Mouse (Mus musculus): ENCODE measurements at regions not wholly inside any gene's neighbourhood (a gene's known extent, or its start where the extent isn't known, plus 50 kb on each side); places are given as distances from the start of the nearest gene placed in this dataset.

- no peaks in the 10 kb centered on the region for H3K27me3 ChIP-seq (replicated peaks)
- no peaks in the 10 kb centered on the region for H3K4me1 ChIP-seq
- H3K4me2 ChIP-seq, result no peak overlapping the region
- no peak for ATAC-seq
- H3K9me3 ChIP-seq (replicated peaks), result no peaks in the 10 kb centered on the region
- WGBS (ENCODE audit: insufficient replicate concordance), result 76% methylated on average over 6 of the region's 6 CpGs
- no peak overlapping the region for H3K9ac ChIP-seq
- no peak overlapping the region for H3K4me3 ChIP-seq
- no peaks in the 10 kb centered on the region for H3K36me3 ChIP-seq
- no peak overlapping the region for H3K27ac ChIP-seq
These were observed 135.7 kb upstream of the Arhgap5 start for GRCm38 (mm10) chr12:52368034-52368433.

- 59% methylated on average over 4 of the region's 4 CpGs for WGBS (ENCODE audit: insufficient replicate concordance)
- H3K4me1 ChIP-seq, result no peaks in the 10 kb centered on the region
- H3K27me3 ChIP-seq (replicated peaks), result no peaks in the 10 kb centered on the region
- no peaks in the 10 kb centered on the region for H3K36me3 ChIP-seq
- no peak overlapping the region for H3K27ac ChIP-seq
- no peak overlapping the region for H3K4me3 ChIP-seq
- no peak overlapping the region for H3K9ac ChIP-seq
- no peak overlapping the region for H3K4me2 ChIP-seq
- no peak for ATAC-seq
- no peaks in the 10 kb centered on the region for H3K9me3 ChIP-seq (replicated peaks)
These were observed 135.3 kb upstream of the Arhgap5 start for GRCm38 (mm10) chr12:52368466-52368865.

DNA sequence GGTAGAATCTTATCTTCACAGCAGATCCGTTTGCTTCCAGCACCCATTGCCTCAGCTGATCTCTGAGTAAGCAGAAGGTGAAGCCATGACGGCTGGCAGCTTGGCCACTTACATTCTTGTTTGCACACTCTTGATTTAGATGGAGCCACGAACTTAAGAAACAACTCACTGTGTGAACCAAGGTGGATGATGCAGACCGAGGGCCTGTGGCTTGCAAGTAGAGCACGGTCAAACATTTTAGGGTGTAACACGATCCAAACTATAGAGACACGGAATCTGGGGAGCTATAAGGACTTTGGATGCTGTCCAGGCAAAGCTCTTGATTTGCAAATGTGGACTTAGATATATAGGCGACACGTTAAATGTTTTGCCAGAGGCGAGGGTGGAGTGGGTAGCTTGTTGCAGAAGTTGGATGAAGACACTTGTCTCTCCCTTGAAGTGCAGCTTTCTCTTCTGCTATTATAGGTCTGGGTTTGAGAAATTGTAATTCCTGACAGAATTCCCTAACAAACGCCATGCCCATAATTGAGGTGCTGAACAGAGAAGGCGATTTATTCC, 133.5 kb upstream of the Arhgap5 start:
- Histone ChIP-seq H3K4me1 (no peaks in the 10 kb centered on the region), H3K27ac (no peak overlapping the region), H3K4me3 (no peak overlapping the region), H3K36me3 (no peaks in the 10 kb centered on the region), H3K9ac (no peak overlapping the region), H3K9me3 (replicated peaks) (no peaks in the 10 kb centered on the region), H3K4me2 (no peak overlapping the region), H3K27me3 (replicated peaks) (no peaks in the 10 kb centered on the region)
- 67% methylated on average over 12 of the region's 12 CpGs for WGBS (ENCODE audit: insufficient replicate concordance)
- ATAC-seq, result no peak

GRCm38 (mm10) chr12:52375116-52375515, 128.7 kb upstream of the Arhgap5 start:
- H3K4me2 ChIP-seq, result no peak overlapping the region
- H3K9ac ChIP-seq, result no peak overlapping the region
- no peaks in the 10 kb centered on the region for H3K27me3 ChIP-seq (replicated peaks)
- no peaks in the 10 kb centered on the region for H3K9me3 ChIP-seq (replicated peaks)
- H3K4me1 ChIP-seq, result no peaks in the 10 kb centered on the region
- 72% methylated on average over 4 of the region's 4 CpGs for WGBS (ENCODE audit: insufficient replicate concordance)
- no peak overlapping the region for H3K4me3 ChIP-seq
- H3K27ac ChIP-seq, result no peak overlapping the region
- ATAC-seq, result no peak
- H3K36me3 ChIP-seq, result no peaks in the 10 kb centered on the region

GRCm38 (mm10) chr12:52376692-52377462, 126.9 kb upstream of the Arhgap5 start:
- 69% methylated on average over 10 of the region's 10 CpGs for WGBS (ENCODE audit: insufficient replicate concordance)
- ATAC-seq, result no peak

DNA sequence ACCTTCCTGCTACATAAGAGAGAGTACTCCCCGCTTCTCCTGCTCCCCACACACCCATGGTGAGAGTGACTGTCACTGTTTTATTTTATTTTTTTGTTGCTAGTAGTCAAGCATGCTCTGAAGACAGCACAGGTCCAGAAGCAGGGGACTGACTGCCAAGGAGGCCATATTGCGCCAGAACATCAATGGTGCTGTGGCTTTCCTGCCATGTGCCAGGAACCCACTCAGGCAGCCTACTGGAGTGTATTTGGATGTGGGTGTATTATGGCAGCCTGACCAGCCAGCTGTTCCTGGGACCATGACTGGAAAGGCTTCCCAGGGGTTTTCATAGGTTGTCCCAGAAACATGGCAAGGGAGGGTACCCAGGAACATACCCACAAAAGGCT, 126.3 kb upstream of the Arhgap5 start:
- no peak overlapping the region for H3K9ac ChIP-seq
- H3K9me3 ChIP-seq (replicated peaks), result no peaks in the 10 kb centered on the region
- H3K36me3 ChIP-seq, result no peaks in the 10 kb centered on the region
- peaks cover under 1% of the 10 kb centered on the region for H3K4me1 ChIP-seq
- 71% methylated on average over 2 of the region's 2 CpGs for WGBS (ENCODE audit: insufficient replicate concordance)
- H3K27ac ChIP-seq, result no peak overlapping the region
- ATAC-seq, result no peak
- no peaks in the 10 kb centered on the region for H3K27me3 ChIP-seq (replicated peaks)
- H3K4me2 ChIP-seq, result no peak overlapping the region
- no peak overlapping the region for H3K4me3 ChIP-seq

More at GRCm38 (mm10) chr12:52376692-52377462, 126.9 kb upstream of the Arhgap5 start:
- no peaks in the 10 kb centered on the region for H3K36me3 ChIP-seq
- no peak overlapping the region for H3K9ac ChIP-seq
- H3K9me3 ChIP-seq (replicated peaks), result no peaks in the 10 kb centered on the region
- H3K27me3 ChIP-seq (replicated peaks), result no peaks in the 10 kb centered on the region
- H3K4me1 ChIP-seq, result no peaks in the 10 kb centered on the region
- no peak overlapping the region for H3K4me2 ChIP-seq
- no peak overlapping the region for H3K4me3 ChIP-seq
- no peak overlapping the region for H3K27ac ChIP-seq

- Histone ChIP-seq H3K4me3 (no peak overlapping the region), H3K36me3 (no peaks in the 10 kb centered on the region), H3K4me2 (no peak overlapping the region), H3K27me3 (replicated peaks) (no peaks in the 10 kb centered on the region), H3K9me3 (replicated peaks) (no peaks in the 10 kb centered on the region), H3K27ac (no peak overlapping the region), H3K4me1 (peaks cover 11% of the 10 kb centered on the region), H3K9ac (no peak overlapping the region)
- 75% methylated on average over 4 of the region's 4 CpGs for WGBS (ENCODE audit: insufficient replicate concordance)
- ATAC-seq, result no peak
These were observed 124.5 kb upstream of the Arhgap5 start for GRCm38 (mm10) chr12:52379245-52379644.

DNA sequence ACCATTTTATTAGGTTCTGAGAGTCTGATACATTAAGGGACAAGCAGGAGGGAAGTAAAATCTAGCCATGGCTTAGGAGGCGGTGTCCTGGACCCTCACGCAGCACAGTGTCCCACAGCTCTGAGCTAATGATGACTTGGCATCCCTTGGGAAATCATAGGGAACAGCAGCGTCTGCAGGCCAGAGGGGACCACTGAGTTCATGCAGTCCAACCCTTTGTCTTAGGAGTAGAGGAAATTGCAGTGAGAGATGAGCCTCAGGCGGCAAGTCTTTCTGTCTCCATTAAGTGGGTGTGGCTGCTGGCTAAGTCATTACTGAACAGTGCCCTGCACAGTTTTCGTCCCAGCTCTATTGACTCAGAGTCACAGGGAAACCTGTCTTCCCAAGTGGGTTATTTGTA, 123.8 kb upstream of the Arhgap5 start:
- Histone ChIP-seq H3K9me3 (replicated peaks) (no peaks in the 10 kb centered on the region), H3K9ac (no peak overlapping the region), H3K4me3 (no peak overlapping the region), H3K36me3 (no peaks in the 10 kb centered on the region), H3K4me1 (peaks cover 11% of the 10 kb centered on the region), H3K4me2 (no peak overlapping the region), H3K27ac (no peak overlapping the region), H3K27me3 (replicated peaks) (no peaks in the 10 kb centered on the region)
- ATAC-seq, result no peak
- WGBS (ENCODE audit: insufficient replicate concordance), result 77% methylated on average over 5 of the region's 5 CpGs

DNA sequence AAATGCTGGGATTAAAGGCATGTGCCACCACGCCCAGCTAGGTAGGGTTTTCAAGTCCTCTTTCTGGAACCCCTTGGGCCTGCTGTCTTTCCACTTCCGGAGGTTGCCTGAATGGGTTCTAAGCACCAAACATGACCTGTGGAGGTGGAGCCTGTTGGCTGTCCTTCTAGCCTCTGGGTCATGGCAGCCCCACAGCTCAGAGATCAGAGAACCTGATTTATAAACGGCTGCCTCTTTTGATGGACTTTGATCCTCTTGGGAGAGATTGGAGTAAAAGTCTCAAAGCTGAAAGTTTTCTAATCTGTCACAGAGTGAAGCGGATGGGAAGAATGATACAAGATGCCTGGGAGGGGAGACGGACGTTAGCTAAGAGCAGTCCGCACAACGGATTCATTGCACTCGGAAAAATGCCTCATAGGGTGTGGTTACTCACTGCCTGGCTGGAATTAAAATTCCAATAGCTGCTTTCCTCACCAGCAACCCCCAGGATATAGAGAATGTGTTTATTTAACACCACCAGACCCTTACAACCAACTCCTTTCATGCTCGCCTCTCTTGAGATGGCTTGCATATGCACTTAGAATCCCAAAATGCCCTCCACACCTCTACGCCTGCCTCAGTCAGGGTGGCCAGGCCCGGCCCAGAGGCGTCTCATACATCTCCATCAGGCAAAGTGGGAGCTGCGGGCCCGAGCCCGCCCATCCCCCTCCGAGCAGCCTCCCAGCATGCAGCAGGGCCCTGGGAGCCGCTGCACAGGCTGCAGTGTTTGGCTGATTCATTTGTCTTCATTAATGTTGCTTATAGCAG, 122.4 kb upstream of the Arhgap5 start:
- no peak overlapping the region for H3K4me3 ChIP-seq
- no peak for ATAC-seq
- H3K4me1 ChIP-seq, result peaks cover 11% of the 10 kb centered on the region
- no peak overlapping the region for H3K4me2 ChIP-seq
- 66% methylated on average over 18 of the region's 18 CpGs for WGBS (ENCODE audit: insufficient replicate concordance)
- no peaks in the 10 kb centered on the region for H3K36me3 ChIP-seq
- H3K27ac ChIP-seq, result no peak overlapping the region
- H3K27me3 ChIP-seq (replicated peaks), result no peaks in the 10 kb centered on the region
- no peak overlapping the region for H3K9ac ChIP-seq
- no peaks in the 10 kb centered on the region for H3K9me3 ChIP-seq (replicated peaks)

GRCm38 (mm10) chr12:52381968-52382325, 121.8 kb upstream of the Arhgap5 start:
- Histone ChIP-seq H3K27ac (no peak overlapping the region), H3K27me3 (replicated peaks) (no peaks in the 10 kb centered on the region), H3K9ac (no peak overlapping the region), H3K9me3 (replicated peaks) (no peaks in the 10 kb centered on the region), H3K4me3 (no peak overlapping the region), H3K4me2 (no peak overlapping the region), H3K36me3 (no peaks in the 10 kb centered on the region), H3K4me1 (peaks cover 11% of the 10 kb centered on the region)
- WGBS (ENCODE audit: insufficient replicate concordance), result 33% methylated on average over 1 of the region's 1 CpGs
- ATAC-seq, result no peak

- no peaks in the 10 kb centered on the region for H3K9me3 ChIP-seq (replicated peaks)
- ATAC-seq, result 0 out of 2 replicates have a peak, but pooled peaks have one; percentile 27
- H3K36me3 ChIP-seq, result no peaks in the 10 kb centered on the region
- no peak overlapping the region for H3K27ac ChIP-seq
- peak overlapping the region; percentile 36 for H3K4me2 ChIP-seq
- no peak overlapping the region for H3K9ac ChIP-seq
- 16% methylated on average over 7 of the region's 7 CpGs for WGBS (ENCODE audit: insufficient replicate concordance)
- no peaks in the 10 kb centered on the region for H3K27me3 ChIP-seq (replicated peaks)
- H3K4me1 ChIP-seq, result peaks cover 11% of the 10 kb centered on the region
- no peak overlapping the region for H3K4me3 ChIP-seq
These were observed 120.8 kb upstream of the Arhgap5 start for GRCm38 (mm10) chr12:52382832-52383580.

DNA sequence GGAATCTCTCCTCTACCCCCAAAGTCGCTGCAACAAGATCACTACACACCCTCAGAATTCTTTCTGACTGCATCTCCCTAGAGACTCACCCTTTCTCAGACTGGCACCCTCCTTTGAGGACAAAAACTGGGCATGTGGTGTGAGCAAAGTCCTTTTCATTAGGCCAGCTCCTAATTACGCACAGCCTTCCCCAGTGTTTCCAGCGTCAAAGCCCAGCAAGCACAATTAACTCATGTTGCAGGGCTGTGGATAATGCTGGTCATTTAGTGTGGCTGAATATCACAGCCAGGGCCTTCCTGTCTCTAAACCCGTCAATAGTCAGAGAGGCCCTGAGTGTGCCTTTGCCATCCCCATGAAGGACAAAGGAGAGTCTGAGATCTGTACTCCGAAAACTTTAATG, 114.2 kb upstream of the Arhgap5 start:
- no peaks in the 10 kb centered on the region for H3K36me3 ChIP-seq
- H3K9ac ChIP-seq, result no peak overlapping the region
- no peak overlapping the region for H3K27ac ChIP-seq
- H3K4me2 ChIP-seq, result no peak overlapping the region
- no peak overlapping the region for H3K4me3 ChIP-seq
- WGBS (ENCODE audit: insufficient replicate concordance), result 67% methylated on average over 5 of the region's 5 CpGs
- H3K4me1 ChIP-seq, result no peaks in the 10 kb centered on the region
- no peaks in the 10 kb centered on the region for H3K9me3 ChIP-seq (replicated peaks)
- ATAC-seq, result no peak
- no peaks in the 10 kb centered on the region for H3K27me3 ChIP-seq (replicated peaks)
